In genomic region chr2:125704907-125705631, GRCm38 (mm10) we compare ENCODE assay signal across 17 mouse cellular contexts. TPM values are rescaled to one million over a fixed set of nuclear protein-coding genes. Genes with fewer than 3 reads are reported as not detected.
DNase-seq lines count a peak whose midpoint lies in the region; ATAC-seq lines count a peak whose summit lies in the region.
"Had no signal": no experiment of that assay in that cellular context is flagged by ENCODE, and none has a peak within 500 bp of the region (broad histone marks: within the 10 kb centered on the region; RNA-seq: fewer than 3 reads in every experiment).

No protein-coding gene starts in this region.

- no peak overlapping the region for H3K4me3 ChIP-seq in hindbrain, embryonic 10.5 days
- no peak overlapping the region for H3K4me3 ChIP-seq in midbrain, embryonic 12.5 days
- H3K4me3 ChIP-seq: erythroblast, embryonic 14.5 days; heart, embryonic 12.5 days; kidney, embryonic 15.5 days; layer of hippocampus, adult 2 months; liver, embryonic 12.5 days had no signal

- H3K9ac ChIP-seq in midbrain, embryonic 12.5 days (replicated peaks): no peak overlapping the region
- H3K9ac ChIP-seq: heart, embryonic 12.5 days; kidney, embryonic 15.5 days; liver, embryonic 12.5 days had no signal

- peaks cover 15% of the 10 kb centered on the region for H3K4me1 ChIP-seq in hindbrain, embryonic 10.5 days (replicated peaks)
- peaks cover 9% of the 10 kb centered on the region for H3K4me1 ChIP-seq in midbrain, embryonic 12.5 days
- H3K4me1 ChIP-seq: heart, embryonic 12.5 days; liver, embryonic 12.5 days had no signal

- 33% methylated on average over 12 of the region's 12 CpGs for WGBS in hindbrain, embryonic 10.5 days
- WGBS in midbrain, embryonic 12.5 days: 29% methylated on average over 12 of the region's 12 CpGs

- no peaks in the 10 kb centered on the region for H3K36me3 ChIP-seq in hindbrain, embryonic 10.5 days
- H3K36me3 ChIP-seq in midbrain, embryonic 12.5 days: no peaks in the 10 kb centered on the region
- H3K36me3 ChIP-seq: heart, embryonic 12.5 days; kidney, embryonic 15.5 days; liver, embryonic 12.5 days had no signal

- no peaks in the 10 kb centered on the region for H3K9me3 ChIP-seq in hindbrain, embryonic 10.5 days
- H3K9me3 ChIP-seq in midbrain, embryonic 12.5 days: no peaks in the 10 kb centered on the region
- H3K9me3 ChIP-seq: heart, embryonic 12.5 days; kidney, embryonic 15.5 days; liver, embryonic 12.5 days had no signal

- H3K27me3 ChIP-seq in hindbrain, embryonic 10.5 days (ENCODE audit: insufficient read depth, poor library complexity, severe bottlenecking): peaks cover 5% of the 10 kb centered on the region; the same call in 1 of the 2 replicates
- peaks cover 5% of the 10 kb centered on the region; the same call in 1 of the 2 replicates for H3K27me3 ChIP-seq in midbrain, embryonic 12.5 days
- H3K27me3 ChIP-seq: heart, embryonic 12.5 days; kidney, embryonic 15.5 days had no signal

- DNase-seq in ES-CJ7 (ENCODE audit: low read depth, low spot score): peak; percentile 93
- DNase-seq in embryo, embryonic 11 days: peak; percentile 62
- DNase-seq in hindbrain, embryonic 10.5 days (ENCODE audit: low spot score): peak; percentile 44
- no peak for DNase-seq in adrenal gland, adult (ENCODE audit: inconsistent age in 2 of 2, low spot score in 1 of 2)
- no peak for DNase-seq in layer of hippocampus, postnatal 25 days (ENCODE audit: extremely low spot score in 1 of 2, low spot score in 1 of 2)
- no peak for DNase-seq in Muller cell, postnatal 12 days (ENCODE audit: inconsistent ontology term)
- DNase-seq: adrenal gland, adult 8-10 months; B cell, adult 2 months; cerebellum, postnatal 36 days; lung, postnatal 14 days had no signal

- H3K27ac ChIP-seq in hindbrain, embryonic 10.5 days: peak overlapping the region; percentile 71
- peak overlapping the region; percentile 81 for H3K27ac ChIP-seq in midbrain, embryonic 12.5 days (replicated peaks)
- H3K27ac ChIP-seq: kidney, embryonic 15.5 days; layer of hippocampus, adult 2 months; liver, embryonic 12.5 days had no signal

- ATAC-seq in midbrain, embryonic 12.5 days (ENCODE audit: low FRiP score, low read depth): peak; percentile 88
- no peak for ATAC-seq in granulocyte monocyte progenitor cell, adult 5-6 weeks (replicated peaks; ENCODE audit: poor library complexity, severe bottlenecking)
- ATAC-seq: liver, embryonic 12.5 days had no signal

- H3K4me2 ChIP-seq in midbrain, embryonic 12.5 days (replicated peaks): peak overlapping the region; percentile 4; the same call in 1 of the 2 replicates
- H3K4me2 ChIP-seq: heart, embryonic 12.5 days; kidney, embryonic 15.5 days; liver, embryonic 12.5 days had no signal

RNA-seq across cellular contexts. Expression of gene Shc4, which starts 18.9 kb away (rescaled TPM):
- polyA plus RNA-seq in hindbrain, embryonic 10.5 days (2016; fragmentation: Nextera tagmentation; extraction: Ambion mirVana): 1.2 and 2.0 TPM in 2 replicates
- polyA plus RNA-seq in midbrain, embryonic 12.5 days (2016; fragmentation: Nextera tagmentation; extraction: Ambion mirVana): 1.3 and 2.1 TPM in 2 replicates
- total RNA-seq in granulocyte monocyte progenitor cell, adult 5-6 weeks (2014; fragmentation: Nextera tagmentation): not detected in 2 replicates
- 0.26 and 1.0 TPM in 2 replicates for total RNA-seq in granulocyte monocyte progenitor cell, adult 5-6 weeks (2017)
- 1 to 10 TPM; 4.3 to 4.5 TPM for total RNA-seq in layer of hippocampus, postnatal 25 days (2021)

RNA-seq across cellular contexts. Expression of gene Eid1, which starts 32.2 kb away (rescaled TPM):
- polyA plus RNA-seq in hindbrain, embryonic 10.5 days (2016; fragmentation: Nextera tagmentation; extraction: Ambion mirVana): 142 and 175 TPM in 2 replicates
- 298 and 327 TPM in 2 replicates for polyA plus RNA-seq in midbrain, embryonic 12.5 days (2016; fragmentation: Nextera tagmentation; extraction: Ambion mirVana)
- total RNA-seq in granulocyte monocyte progenitor cell, adult 5-6 weeks (2014; fragmentation: Nextera tagmentation): 68.2 and 71.7 TPM in 2 replicates
- total RNA-seq in granulocyte monocyte progenitor cell, adult 5-6 weeks (2017): 121 and 142 TPM in 2 replicates
- 100 to 1,000 TPM; 268 to 295 TPM for total RNA-seq in layer of hippocampus, postnatal 25 days (2021)

Comparison
In these comparisons a context has a peak if more than half of its experiments do, and no peak if none do; other contexts are left out.
1. DNase-seq: peak in ES-CJ7 (single experiment), embryo, embryonic 11 days (single experiment) and hindbrain, embryonic 10.5 days (single experiment); none in adrenal gland, adult (0 of 2), layer of hippocampus, postnatal 25 days (0 of 2) and Muller cell, postnatal 12 days (single experiment).